Mouse (Mus musculus): ENCODE data around the gene Gm4836. TPM values are rescaled to one million over a fixed set of nuclear protein-coding genes. Genes with fewer than 3 reads are reported as not detected.

Gm4836 gene
- not detected in 4 replicates for total RNA-seq (2023; ENCODE audit: inconsistent age)

DNA sequence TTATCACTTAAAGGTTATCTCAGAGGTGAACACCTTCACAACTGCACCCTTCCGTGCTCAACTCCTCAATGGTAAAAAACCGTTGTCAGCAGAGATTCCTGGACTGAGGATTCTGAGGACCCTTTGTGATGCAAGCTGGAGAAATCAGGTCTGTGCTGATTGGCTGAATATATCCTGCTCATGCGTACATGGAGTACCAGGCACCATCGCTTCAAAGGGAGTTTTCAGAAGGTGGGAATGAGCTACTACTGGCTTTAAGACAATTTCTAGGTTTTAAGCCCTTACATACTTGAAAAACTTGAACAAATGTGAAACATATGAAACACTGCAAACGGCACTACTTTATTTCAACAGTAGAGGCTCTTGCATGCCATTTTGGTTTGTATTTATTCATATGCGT is at the start of gene Gm4836:
Gene Gm4836 (minus strand): TSS at position 101 of the 400 bp plus-strand sequence.

